Mouse (Mus musculus) skeletal muscle tissue, adult 2 months (tissue): ENCODE data around the gene Clstn2.
A peak's percentile ranks its signal among the peaks of the same experiment; 100 is the strongest.

Experiments used
- DNase-seq: peaks from one replicate; pipeline ENCODE4 v3.0.0-alpha.2; 2012; ENCODE audit warnings: low read depth, low spot score

The Clstn2 gene

GRCm38 (mm10) chr9:98032573-98033272 is at the start of gene Clstn2:
Gene Clstn2 (minus strand): TSS chr9:98033181.
- no peak for DNase-seq

GRCm38 (mm10) chr9:98067767-98068166 is 34.8 kb upstream of the Clstn2 start:
- DNase-seq = no peak

GRCm38 (mm10) chr9:98061646-98062045 is 28.7 kb upstream of the Clstn2 start:
- DNase-seq = no peak

GRCm38 (mm10) chr9:98057291-98057690 is 24.3 kb upstream of the Clstn2 start:
- DNase-seq = no peak

GRCm38 (mm10) chr9:98051343-98051742 is 18.4 kb upstream of the Clstn2 start:
- DNase-seq = no peak

- DNase-seq = peak; percentile 7
Measured at GRCm38 (mm10) chr9:98033273-98033855, 383 bp upstream of the Clstn2 start.

- no peak for DNase-seq
Measured at GRCm38 (mm10) chr9:98031898-98032572, 946 bp downstream of the Clstn2 start.

- DNase-seq = no peak
Measured at GRCm38 (mm10) chr9:98030715-98031114, 2.3 kb downstream of the Clstn2 start.

- no peak for DNase-seq
Measured at GRCm38 (mm10) chr9:98025548-98025947, 7.4 kb downstream of the Clstn2 start.

- no peak for DNase-seq
Measured at GRCm38 (mm10) chr9:98023069-98023468, 9.9 kb downstream of the Clstn2 start.

- no peak for DNase-seq
Measured at GRCm38 (mm10) chr9:98019876-98020275, 13.1 kb downstream of the Clstn2 start.

- DNase-seq = peak; percentile 18
Measured at GRCm38 (mm10) chr9:98018687-98019086, 14.3 kb downstream of the Clstn2 start.

- no peak for DNase-seq
Measured at GRCm38 (mm10) chr9:98016576-98016975, 16.4 kb downstream of the Clstn2 start.

- DNase-seq = no peak
Measured at GRCm38 (mm10) chr9:97996349-97996748, 36.6 kb downstream of the Clstn2 start.

- DNase-seq = peak; percentile 10
Measured at GRCm38 (mm10) chr9:97995723-97996122, 37.3 kb downstream of the Clstn2 start.

- DNase-seq = no peak
Measured at GRCm38 (mm10) chr9:97992131-97992530, 40.9 kb downstream of the Clstn2 start.

- no peak for DNase-seq
Measured at GRCm38 (mm10) chr9:97977339-97977738, 55.6 kb downstream of the Clstn2 start.

- no peak for DNase-seq
Measured at GRCm38 (mm10) chr9:97974801-97975347, 58.1 kb downstream of the Clstn2 start.

- no peak for DNase-seq
Measured at GRCm38 (mm10) chr9:97966691-97967090, 66.3 kb downstream of the Clstn2 start.

- DNase-seq = no peak
Measured at GRCm38 (mm10) chr9:97957508-97957907, 75.5 kb downstream of the Clstn2 start.

- DNase-seq = peak; percentile 9
Measured at GRCm38 (mm10) chr9:97956407-97957106, 76.4 kb downstream of the Clstn2 start.
